Mouse (Mus musculus) heart, adult 8-10 months (tissue): ENCODE measurements around the gene Synj1. TPM values are rescaled to one million over a fixed set of nuclear protein-coding genes. Genes with fewer than 3 reads are reported as not detected.

Experiments
- DNase-seq: peaks from one replicate; pipeline ENCODE4 v3.0.0; 2022; ENCODE audit warnings: low spot score
- total RNA-seq, 4 experiments: library from RNA; stranded (reverse); gene quantifications; 2 replicates each; pipeline ENCODE4 v1.2.4; 2022

Synj1 gene
- total RNA-seq, 4 experiments from 2014 or later: 28.0 to 36.2 (median 29.7) TPM

GRCm38 (mm10) chr16:91010581-91011020 lies 507 bp downstream of the Synj1 start:
- DNase-seq: no peak

- DNase-seq: no peak
Observed at GRCm38 (mm10) chr16:91009942-91010529, 1.1 kb downstream of the Synj1 start.

GRCm38 (mm10) chr16:91004915-91005538 lies 6.1 kb downstream of the Synj1 start:
- DNase-seq: no peak

- DNase-seq: no peak
Observed at GRCm38 (mm10) chr16:91001098-91001497, 10.0 kb downstream of the Synj1 start.

GRCm38 (mm10) chr16:90999827-91000226 lies 11.3 kb downstream of the Synj1 start:
- DNase-seq: no peak

GRCm38 (mm10) chr16:90997822-90998221 lies 13.3 kb downstream of the Synj1 start:
- DNase-seq: no peak

- no peak for DNase-seq
Observed at GRCm38 (mm10) chr16:90996327-90997243, 14.5 kb downstream of the Synj1 start.

GRCm38 (mm10) chr16:90995498-90995897 lies 15.6 kb downstream of the Synj1 start:
- DNase-seq: no peak

GRCm38 (mm10) chr16:90995023-90995422 lies 16.1 kb downstream of the Synj1 start:
- DNase-seq: peak; percentile 47

- DNase-seq: no peak
Observed at GRCm38 (mm10) chr16:90989162-90989561, 21.9 kb downstream of the Synj1 start.

- no peak for DNase-seq
Observed at GRCm38 (mm10) chr16:90988665-90989064, 22.4 kb downstream of the Synj1 start.

- no peak for DNase-seq
Observed at GRCm38 (mm10) chr16:90988039-90988438, 23.1 kb downstream of the Synj1 start.

GRCm38 (mm10) chr16:90971004-90971403 lies 40.1 kb downstream of the Synj1 start:
- DNase-seq: no peak

- no peak for DNase-seq
Observed at GRCm38 (mm10) chr16:90966241-90966640, 44.9 kb downstream of the Synj1 start.

- no peak for DNase-seq
Observed at GRCm38 (mm10) chr16:90964302-90964701, 46.8 kb downstream of the Synj1 start.

GRCm38 (mm10) chr16:90963866-90964265 lies 47.2 kb downstream of the Synj1 start:
- no peak for DNase-seq

GRCm38 (mm10) chr16:90963231-90963630 lies 47.9 kb downstream of the Synj1 start:
- DNase-seq: no peak

- no peak for DNase-seq
Observed at GRCm38 (mm10) chr16:90958301-90959085, 52.6 kb downstream of the Synj1 start.

- no peak for DNase-seq
Observed at GRCm38 (mm10) chr16:90955494-90955893, 55.6 kb downstream of the Synj1 start.

GRCm38 (mm10) chr16:90953770-90954169 lies 57.3 kb downstream of the Synj1 start:
- no peak for DNase-seq

- no peak for DNase-seq
Observed at GRCm38 (mm10) chr16:90953147-90953546, 58.0 kb downstream of the Synj1 start.
